Mouse (Mus musculus) kidney, postnatal 0 days (tissue): ENCODE measurements at regions not wholly inside any gene's neighbourhood (a gene's known extent, or its start where the extent isn't known, plus 50 kb on each side); places are given as distances from the start of the nearest gene placed in this dataset.

Source experiments
- ATAC-seq: fragments of 200-750 bp; cut with Nextera tagmentation; replicated peaks from 2 replicates; pipeline ENCODE4 v1.8.0; 2017; ENCODE audit warnings: low read depth, moderate number of reproducible peaks, moderate TSS enrichment, moderate library complexity; ENCODE audit not compliant: low FRiP score
- DNase-seq: peaks from one replicate; pipeline ENCODE4 v3.0.0-alpha.2; 2016; ENCODE audit warnings: low spot score
- H3K27ac ChIP-seq: fragments of 300-500 bp; sonication (generic); 2 replicates; pipeline ENCODE4 v1.5.1; 2014; ENCODE audit warnings: mild to moderate bottlenecking
- H3K27me3 ChIP-seq: fragments of 300-500 bp; sonication (generic); 2 replicates; pipeline ENCODE4 v1.6.1; 2014; ENCODE audit warnings: low read length, mixed read lengths; ENCODE audit not compliant: insufficient read depth
- H3K36me3 ChIP-seq: fragments of 300-500 bp; sonication (generic); 2 replicates; pipeline ENCODE4 v1.6.1; 2014; ENCODE audit warnings: low read length, mixed read lengths; ENCODE audit not compliant: insufficient read depth
- H3K4me1 ChIP-seq: fragments of 300-500 bp; sonication (generic); replicated peaks from 2 replicates; pipeline ENCODE4 v1.6.1; 2014; ENCODE audit warnings: antibody characterized with exemption, low read length, mixed read lengths; ENCODE audit not compliant: insufficient read depth
- H3K4me2 ChIP-seq: fragments of 300-500 bp; sonication (generic); 2 replicates; pipeline ENCODE4 v1.6.1; 2014; ENCODE audit warnings: mild to moderate bottlenecking, low read length, moderate library complexity, mixed read lengths
- H3K4me3 ChIP-seq: fragments of 300-500 bp; sonication (generic); replicated peaks from 2 replicates; pipeline ENCODE4 v1.5.1; 2014; ENCODE audit warnings: low read depth, low read length
- H3K9ac ChIP-seq: fragments of 300-500 bp; sonication (generic); 2 replicates; pipeline ENCODE4 v1.6.1; 2014; ENCODE audit warnings: low read depth, low read length
- H3K9me3 ChIP-seq: fragments of 300-500 bp; sonication (generic); replicated peaks from 2 replicates; pipeline ENCODE4 v1.6.1; 2016; ENCODE audit warnings: low read length, inconsistent platforms, mixed read lengths
- CTCF ChIP-seq: IDR thresholded peaks from 2 replicates; pipeline ENCODE4 v1.5.1; 2016; ENCODE audit warnings: antibody characterized with exemption, low read depth, mild to moderate bottlenecking, moderate library complexity
- WGBS: fragments of 180-500 bp; shearing (Covaris S2); extraction: QIAGEN DNeasy Blood & Tissue Kit; methylation state at CpG from one replicate; pipeline ENCODE4 v1.1.7; 2014; 5-methylcytosine and 5-hydroxymethylcytosine counted together

GRCm38 (mm10) chr9:23728816-23729215, 369.0 kb upstream of the Npsr1 start:
- H3K27me3 ChIP-seq: no peaks in the 10 kb centered on the region
- no peak overlapping the region for H3K4me2 ChIP-seq
- H3K4me3 ChIP-seq: no peak overlapping the region
- no peak for TF ChIP-seq CTCF
- H3K9ac ChIP-seq: no peak overlapping the region
- no peaks in the 10 kb centered on the region for H3K4me1 ChIP-seq
- no peak overlapping the region for H3K27ac ChIP-seq
- H3K9me3 ChIP-seq: no peaks in the 10 kb centered on the region
- WGBS: 34% methylated on average over 4 of the region's 4 CpGs
- no peaks in the 10 kb centered on the region for H3K36me3 ChIP-seq
- DNase-seq (peak; percentile 21), ATAC-seq (no peak)

- no peak for ATAC-seq
- no peaks in the 10 kb centered on the region for H3K9me3 ChIP-seq
- H3K4me2 ChIP-seq: no peak overlapping the region
- H3K27me3 ChIP-seq: no peaks in the 10 kb centered on the region
- no peaks in the 10 kb centered on the region for H3K4me1 ChIP-seq
- H3K4me3 ChIP-seq: no peak overlapping the region
- no peak for TF ChIP-seq CTCF
- H3K9ac ChIP-seq: no peak overlapping the region
- WGBS: 80% methylated on average over 5 of the region's 5 CpGs
- DNase-seq: no peak
- no peak overlapping the region for H3K27ac ChIP-seq
- H3K36me3 ChIP-seq: no peaks in the 10 kb centered on the region
Measured at GRCm38 (mm10) chr9:23752478-23752877, 345.3 kb upstream of the Npsr1 start.

- Histone ChIP-seq H3K4me3 (no peak overlapping the region), H3K4me1 (no peaks in the 10 kb centered on the region), H3K27me3 (no peaks in the 10 kb centered on the region), H3K9me3 (no peaks in the 10 kb centered on the region), H3K4me2 (no peak overlapping the region), H3K36me3 (no peaks in the 10 kb centered on the region), H3K27ac (no peak overlapping the region), H3K9ac (no peak overlapping the region)
- DNase-seq (no peak), ATAC-seq (no peak)
- no peak for TF ChIP-seq CTCF
- WGBS: 54% methylated on average over 4 of the region's 4 CpGs
Measured at GRCm38 (mm10) chr9:23786660-23787059, 311.1 kb upstream of the Npsr1 start.
